Mouse (Mus musculus): ENCODE data around the gene Osbpl7. TPM values are rescaled to one million over a fixed set of nuclear protein-coding genes. Genes with fewer than 3 reads are reported as not detected.

Gene Osbpl7
- total RNA-seq, 2 experiments from 2014 or later = 14.2 to 23.5 TPM

DNA sequence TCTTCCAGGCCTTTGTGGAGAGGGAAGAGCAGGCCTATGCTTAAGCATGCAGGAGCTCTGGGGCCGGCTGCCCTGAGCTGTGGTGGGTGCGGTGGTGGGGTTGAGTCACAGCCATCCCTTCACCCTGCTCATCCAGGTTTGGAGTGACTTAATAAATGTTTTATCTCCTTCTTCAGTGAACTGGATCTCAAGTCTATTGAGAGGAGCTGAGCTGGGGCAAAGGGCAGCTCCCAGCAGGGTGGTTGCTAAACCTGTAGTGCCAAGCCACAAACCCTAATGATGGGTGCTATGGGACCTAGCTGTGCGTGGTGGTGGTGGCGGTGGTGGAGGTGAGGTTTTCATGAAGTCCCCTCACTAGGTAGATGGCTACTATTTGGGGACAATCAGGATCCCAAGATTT, 16.6 kb upstream of the Osbpl7 start:
- ATAC-seq (replicated peaks; ENCODE audit: low FRiP score, low TSS enrichment, poor library complexity, severe bottlenecking) = no peak

DNA sequence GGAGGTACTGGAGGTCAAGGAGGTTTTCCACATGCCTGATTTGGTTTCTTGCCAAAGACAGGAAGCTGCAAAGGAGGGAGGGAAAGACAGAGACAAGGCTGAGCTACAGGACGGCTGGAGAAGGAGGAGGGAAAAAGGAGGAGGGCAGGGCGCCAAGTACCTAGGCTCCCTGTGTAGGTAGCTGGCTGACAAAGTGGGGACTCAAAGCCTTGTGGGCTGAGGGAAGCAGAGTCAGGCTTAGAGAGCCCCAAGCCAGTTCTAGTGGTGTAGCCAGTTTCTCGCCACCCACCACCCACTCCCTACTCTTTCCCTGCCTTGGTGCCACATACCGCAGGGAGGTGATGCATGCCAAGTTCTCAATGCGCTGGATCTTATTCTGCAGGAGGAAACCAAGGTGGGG, 14.3 kb upstream of the Osbpl7 start:
- no peak for ATAC-seq (replicated peaks; ENCODE audit: low FRiP score, low TSS enrichment, poor library complexity, severe bottlenecking)

- ATAC-seq (replicated peaks; ENCODE audit: low FRiP score, low TSS enrichment, poor library complexity, severe bottlenecking) = no peak
Observed at GRCm38 (mm10) chr11:97038881-97039280, 11.5 kb upstream of the Osbpl7 start.

DNA sequence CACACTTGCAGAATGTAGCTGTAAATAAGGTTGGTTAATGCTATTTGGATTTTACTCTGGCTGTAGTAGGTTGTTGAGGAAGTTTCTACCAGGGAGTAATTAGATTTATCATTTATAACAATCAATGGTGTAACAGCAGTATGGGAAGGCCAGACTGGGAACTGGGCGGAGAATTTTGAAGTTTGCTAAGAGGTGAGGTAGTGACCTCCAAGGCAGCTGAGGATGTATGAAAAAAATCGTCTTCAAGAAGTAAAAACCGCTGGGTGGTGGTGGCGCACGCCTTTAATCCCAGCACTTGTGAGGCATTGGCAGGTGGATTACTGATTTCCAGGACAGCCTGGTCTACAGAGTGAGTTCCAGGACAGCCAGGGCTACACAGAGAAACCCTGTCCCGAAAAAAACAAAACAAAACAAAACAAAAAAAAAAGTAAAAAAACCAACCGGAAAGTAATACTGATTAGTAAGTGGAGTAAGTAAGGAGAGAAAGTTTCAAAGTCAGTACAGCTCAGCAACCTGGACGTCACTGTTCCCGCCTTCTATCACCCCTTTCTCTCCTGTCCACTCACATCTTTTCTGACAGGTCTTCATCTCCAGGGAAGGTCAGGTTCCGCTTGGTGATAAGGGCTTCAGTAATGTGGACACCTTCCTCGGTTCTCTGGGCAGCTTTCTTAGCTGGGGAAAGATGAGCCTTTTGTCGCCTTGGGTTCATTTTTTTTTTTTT, 10.0 kb upstream of the Osbpl7 start:
- ATAC-seq (replicated peaks; ENCODE audit: low FRiP score, low TSS enrichment, poor library complexity, severe bottlenecking) = no peak; the same call in 1 of the 2 replicates

- ATAC-seq (replicated peaks; ENCODE audit: low FRiP score, low TSS enrichment, poor library complexity, severe bottlenecking) = peak; percentile 93
Observed at GRCm38 (mm10) chr11:97041022-97041899, 9.2 kb upstream of the Osbpl7 start, which contains the start of the genes Lrrc46 and Mrpl10. Gene Lrrc46 (minus strand): TSS chr11:97041407. Gene Mrpl10 (plus strand): TSS chr11:97041560.

DNA sequence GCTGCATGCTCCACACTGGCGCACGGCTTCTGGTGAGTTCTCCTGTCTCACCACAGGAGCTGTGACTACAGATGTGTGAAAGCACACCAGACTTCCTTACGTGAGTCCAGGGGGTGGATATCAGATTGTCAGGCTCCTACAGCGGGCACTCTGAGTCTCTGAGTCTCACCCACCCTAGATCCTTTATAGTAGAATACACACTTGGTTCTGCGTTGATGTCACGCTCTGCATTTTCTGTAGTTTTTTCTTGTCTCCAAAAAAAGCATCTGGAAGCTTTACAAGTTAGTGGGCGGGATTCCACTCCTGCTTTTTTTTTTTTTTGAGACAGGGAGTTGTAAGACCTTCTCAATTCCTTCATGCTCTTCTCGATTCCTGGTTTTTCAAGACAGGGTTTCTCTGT, 5.5 kb upstream of the Osbpl7 start:
- no peak for ATAC-seq (replicated peaks; ENCODE audit: low FRiP score, low TSS enrichment, poor library complexity, severe bottlenecking)

DNA sequence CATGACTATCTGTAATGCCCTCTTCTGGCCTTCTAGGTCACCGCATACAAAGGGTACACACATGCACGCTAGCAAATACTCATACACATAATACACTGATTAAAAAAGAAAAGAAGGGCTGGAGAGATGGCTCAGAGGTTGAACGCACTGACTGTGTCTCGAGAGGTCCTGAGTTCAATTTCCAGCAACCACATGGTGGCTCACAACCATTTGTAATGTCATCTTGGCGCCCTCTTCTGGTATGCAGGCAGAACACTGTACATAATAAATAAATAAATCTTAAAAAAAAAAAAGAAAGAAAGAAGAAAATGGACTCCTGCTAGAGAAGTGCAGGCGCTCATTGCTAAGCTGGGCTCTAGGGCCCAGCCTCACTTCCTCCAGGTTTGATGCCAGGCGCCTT, 4.6 kb upstream of the Osbpl7 start:
- no peak for ATAC-seq (replicated peaks; ENCODE audit: low FRiP score, low TSS enrichment, poor library complexity, severe bottlenecking)

DNA sequence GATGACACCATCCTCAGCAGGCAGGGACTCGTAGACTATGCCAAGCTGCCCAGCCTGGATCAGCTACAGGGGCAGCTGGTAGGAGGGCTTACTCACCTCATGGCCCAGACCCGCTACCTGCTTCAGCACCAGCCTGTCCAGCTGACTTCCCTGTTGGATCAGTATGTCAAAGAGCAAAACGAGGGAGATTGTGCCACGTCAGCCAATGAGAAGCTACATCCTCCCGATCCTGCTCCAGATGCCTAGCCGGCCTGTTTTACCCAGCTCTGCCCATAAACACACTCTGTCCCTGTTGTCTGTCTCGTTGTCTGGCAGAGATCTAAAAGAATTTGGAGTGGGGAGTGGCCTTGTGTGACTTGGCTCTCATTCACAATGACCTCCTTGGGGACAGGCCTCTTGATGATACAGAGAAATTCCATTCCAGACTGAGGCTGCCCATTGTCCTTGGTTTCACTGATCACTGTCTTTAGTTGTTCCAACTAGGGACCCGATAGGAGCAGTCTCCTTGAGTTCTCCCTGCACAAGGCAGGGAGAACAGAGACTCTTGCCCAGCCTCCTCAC, 2.3 kb upstream of the Osbpl7 start:
- ATAC-seq (replicated peaks; ENCODE audit: low FRiP score, low TSS enrichment, poor library complexity, severe bottlenecking) = no peak

DNA sequence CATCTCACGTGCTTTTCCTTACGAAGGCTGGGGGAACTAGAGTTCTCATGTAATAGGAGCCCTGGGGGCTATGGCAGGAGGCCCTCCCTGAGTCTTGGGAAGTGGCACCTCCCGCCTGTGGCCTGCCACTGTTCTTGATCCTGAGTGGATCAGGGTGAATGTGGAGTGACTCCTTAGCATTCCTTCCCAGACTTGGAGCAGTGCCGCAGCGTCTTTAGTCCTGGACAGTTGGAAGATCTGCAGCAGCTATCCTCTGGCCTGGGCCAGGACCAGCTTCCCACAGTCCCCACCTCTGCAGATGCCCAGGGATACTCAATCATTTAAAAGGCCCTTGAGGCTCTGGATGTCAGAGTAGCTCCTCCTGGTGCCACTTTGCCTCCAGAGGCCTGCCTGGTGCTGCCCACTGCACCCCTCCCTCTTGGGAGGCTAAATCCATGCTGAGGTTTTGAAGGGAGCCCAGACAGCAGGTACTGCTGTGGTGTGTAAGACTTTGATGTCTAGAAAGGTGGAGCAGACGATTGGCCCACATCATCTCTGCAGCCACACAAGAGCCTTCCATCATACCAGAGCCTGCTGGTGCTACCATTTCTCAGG, 839 bp upstream of the Osbpl7 start:
- ATAC-seq (replicated peaks; ENCODE audit: low FRiP score, low TSS enrichment, poor library complexity, severe bottlenecking) = no peak

GRCm38 (mm10) chr11:97050944-97051586, 637 bp downstream of the Osbpl7 start:
- ATAC-seq (replicated peaks; ENCODE audit: low FRiP score, low TSS enrichment, poor library complexity, severe bottlenecking) = peak; percentile 3

DNA sequence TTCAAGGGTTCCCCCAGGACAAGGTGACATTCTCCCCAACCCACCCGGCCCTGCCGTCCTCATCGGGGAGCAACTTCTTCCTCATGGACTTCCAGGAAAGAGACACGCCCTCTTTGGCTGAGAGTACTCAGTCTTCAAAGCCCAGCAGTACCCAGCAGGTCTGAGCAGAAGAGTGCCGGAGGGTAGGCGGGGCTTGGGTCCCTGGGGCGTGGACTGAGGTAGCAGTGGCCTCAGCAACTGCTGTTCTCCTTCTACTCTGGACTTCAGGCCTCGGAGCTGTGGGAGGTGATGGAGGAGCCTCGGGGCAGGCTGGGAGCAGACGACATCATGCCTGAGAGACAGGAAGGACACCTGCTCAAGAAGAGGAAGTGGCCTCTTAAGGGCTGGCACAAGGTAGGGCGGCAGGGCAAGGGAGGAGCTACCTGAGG, 1.8 kb downstream of the Osbpl7 start:
- ATAC-seq (replicated peaks; ENCODE audit: low FRiP score, low TSS enrichment, poor library complexity, severe bottlenecking) = peak; percentile 66

- no peak for ATAC-seq (replicated peaks; ENCODE audit: low FRiP score, low TSS enrichment, poor library complexity, severe bottlenecking)
Observed at GRCm38 (mm10) chr11:97063274-97063920, 13.0 kb downstream of the Osbpl7 start.

DNA sequence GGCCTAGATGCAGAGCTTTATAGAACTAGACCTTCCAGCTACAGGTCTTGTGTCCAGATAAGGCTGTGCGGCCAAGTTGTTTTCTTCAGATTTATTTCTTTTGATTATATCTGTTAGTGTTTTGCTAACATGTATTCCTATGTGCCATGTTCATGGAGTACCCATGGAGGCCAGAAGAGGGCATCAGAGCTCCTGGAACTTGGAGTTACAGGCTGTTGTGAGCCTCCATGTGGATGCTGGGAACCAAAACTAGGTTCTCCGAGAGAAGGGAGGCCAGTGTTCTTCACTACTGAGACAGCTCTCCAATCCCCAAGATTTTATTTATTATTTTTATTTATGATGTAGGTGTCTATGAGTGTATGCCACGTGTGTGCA, 13.5 kb downstream of the Osbpl7 start:
- ATAC-seq (replicated peaks; ENCODE audit: low FRiP score, low TSS enrichment, poor library complexity, severe bottlenecking) = 0 out of 2 replicates have a peak, but pooled peaks have one; percentile 40

DNA sequence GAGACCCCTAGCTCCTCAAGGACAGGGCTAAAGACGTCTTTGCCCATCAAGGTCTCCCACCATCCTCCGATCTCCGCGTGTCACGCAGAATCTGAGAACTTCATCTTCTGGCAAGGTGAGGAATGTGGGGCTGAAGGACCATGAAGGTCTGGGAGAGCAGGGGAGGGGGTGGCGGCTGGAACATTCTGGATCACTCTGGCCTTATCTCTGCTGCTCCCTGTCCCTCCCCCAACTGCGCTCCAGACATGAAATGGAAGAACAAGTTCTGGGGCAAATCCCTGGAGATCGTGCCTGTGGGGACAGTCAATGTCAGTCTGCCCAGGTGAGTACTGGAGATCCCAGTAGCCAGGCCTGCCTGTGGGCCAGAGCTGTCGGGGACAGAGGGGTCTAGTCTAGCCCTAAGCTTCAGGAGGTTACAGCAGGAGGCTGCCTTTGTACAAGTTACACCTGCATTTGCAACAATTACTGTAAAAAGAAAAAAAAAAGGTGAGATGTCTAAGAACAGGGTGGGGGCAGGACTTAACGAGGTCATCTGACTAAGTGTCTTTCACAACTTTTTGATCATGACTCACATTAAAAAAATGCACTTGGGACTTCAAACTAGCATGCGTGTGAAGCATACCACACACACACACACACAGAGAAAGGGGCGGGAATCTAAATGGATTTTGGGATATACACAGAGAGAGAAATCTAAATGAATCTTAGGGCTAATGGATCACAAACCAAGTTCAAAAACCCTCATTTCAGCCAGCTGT, 15.3 kb downstream of the Osbpl7 start:
- no peak for ATAC-seq (replicated peaks; ENCODE audit: low FRiP score, low TSS enrichment, poor library complexity, severe bottlenecking)

- no peak for ATAC-seq (replicated peaks; ENCODE audit: low FRiP score, low TSS enrichment, poor library complexity, severe bottlenecking)
Observed at GRCm38 (mm10) chr11:97066656-97067360, 16.4 kb downstream of the Osbpl7 start.

- no peak for ATAC-seq (replicated peaks; ENCODE audit: low FRiP score, low TSS enrichment, poor library complexity, severe bottlenecking)
Observed at GRCm38 (mm10) chr11:97069333-97069732, 18.9 kb downstream of the Osbpl7 start.

DNA sequence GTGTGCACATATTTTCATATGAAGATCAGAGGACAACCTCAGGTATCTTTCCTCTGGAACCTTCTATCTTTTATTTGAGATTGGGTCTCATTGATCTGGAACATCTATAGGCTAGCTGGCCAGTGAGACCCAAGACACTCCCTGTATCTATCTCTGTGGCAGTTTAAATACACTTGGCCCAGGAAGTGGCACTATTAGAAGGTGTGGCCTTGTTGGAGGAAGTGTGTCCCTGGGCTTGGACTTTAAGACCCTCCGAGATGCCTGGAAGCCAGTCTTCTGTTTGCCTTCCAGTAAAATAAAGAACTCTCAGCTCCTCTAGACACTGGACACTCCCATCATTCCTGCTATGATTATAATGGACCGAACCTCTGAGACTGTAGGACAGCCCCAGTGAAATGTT, 19.3 kb downstream of the Osbpl7 start:
- ATAC-seq (replicated peaks; ENCODE audit: low FRiP score, low TSS enrichment, poor library complexity, severe bottlenecking) = no peak

DNA sequence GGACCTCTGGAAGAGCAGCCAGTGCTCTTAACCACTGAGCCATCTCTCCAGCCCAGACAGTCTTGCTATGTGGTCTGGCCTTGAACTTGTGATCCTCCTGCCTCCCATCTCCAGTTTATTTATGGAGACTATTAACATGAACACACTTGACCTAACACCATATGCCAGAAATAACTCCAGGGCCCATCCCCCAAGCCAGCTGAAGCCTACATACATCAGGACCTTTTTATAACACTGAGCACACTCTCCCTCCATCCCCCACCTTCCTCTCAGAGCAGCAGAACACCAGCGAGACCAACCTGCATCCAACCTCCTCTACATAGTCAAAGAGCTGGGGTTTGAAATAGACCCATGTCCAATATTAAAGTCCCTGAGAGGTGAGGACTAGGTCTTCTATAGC, 20.7 kb downstream of the Osbpl7 start:
- ATAC-seq (replicated peaks; ENCODE audit: low FRiP score, low TSS enrichment, poor library complexity, severe bottlenecking) = no peak

All from megakaryocyte-erythroid progenitor cell, adult 5-6 weeks (primary cell).